Mouse (Mus musculus) CD4-positive naive resting alpha-beta T cell, adult 57 days (primary cell): ENCODE measurements around the gene Eif3b. TPM values are rescaled to one million over a fixed set of nuclear protein-coding genes. Genes with fewer than 3 reads are reported as not detected.

Source experiments
- total RNA-seq: library from RNA; stranded (reverse); gene quantifications from one replicate; pipeline ENCODE4 v1.2.4, GENCODE M21; 2023

The Eif3b gene
- 111 TPM for total RNA-seq

DNA sequence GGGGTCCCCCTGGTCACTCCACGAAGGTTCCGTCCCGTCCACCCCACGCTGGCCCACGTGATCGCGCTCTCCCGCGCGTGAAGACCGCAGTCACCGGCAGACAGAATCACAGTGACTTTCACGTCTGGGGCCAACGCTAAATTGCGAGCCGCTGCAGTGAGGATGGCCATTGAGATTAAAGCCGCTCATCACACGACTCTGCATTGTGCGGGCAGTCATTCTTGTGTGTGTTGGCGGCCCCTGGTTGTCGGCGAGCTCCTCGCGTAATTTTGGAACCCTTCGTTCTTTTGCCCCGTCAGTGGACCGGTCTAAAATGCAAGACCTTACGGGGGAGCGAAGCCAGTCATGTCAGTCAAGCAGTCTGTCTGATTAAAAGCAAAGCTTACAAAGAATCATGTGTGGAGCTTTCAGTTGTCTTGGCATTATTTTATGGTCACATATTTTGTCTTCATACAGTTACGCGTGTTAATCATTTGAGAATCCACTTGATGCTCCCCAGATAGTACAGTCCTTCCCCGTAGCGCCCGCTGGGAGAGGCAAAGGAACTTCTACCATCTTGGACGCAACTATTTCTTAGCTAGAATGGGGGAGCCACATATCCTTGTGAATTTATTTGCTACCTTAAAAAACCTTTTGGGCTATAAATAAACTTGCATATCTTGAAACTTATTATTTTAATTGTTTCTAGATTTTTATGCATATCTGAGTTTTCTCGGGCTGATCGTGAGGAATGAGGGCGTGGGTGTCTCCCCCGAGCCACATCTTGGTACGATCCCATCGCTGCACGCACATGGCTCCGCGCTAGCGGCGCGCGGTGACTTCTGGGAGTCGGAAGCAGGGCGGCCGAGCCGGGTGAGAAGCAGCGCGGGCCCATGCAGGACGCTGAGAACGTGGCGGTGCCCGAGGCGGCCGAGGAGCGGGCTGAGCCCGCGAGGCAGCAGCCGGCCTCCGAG, at the start of gene Eif3b:
Eif3b (plus strand) TSS at position 840 of the 953 bp plus-strand sequence.

DNA sequence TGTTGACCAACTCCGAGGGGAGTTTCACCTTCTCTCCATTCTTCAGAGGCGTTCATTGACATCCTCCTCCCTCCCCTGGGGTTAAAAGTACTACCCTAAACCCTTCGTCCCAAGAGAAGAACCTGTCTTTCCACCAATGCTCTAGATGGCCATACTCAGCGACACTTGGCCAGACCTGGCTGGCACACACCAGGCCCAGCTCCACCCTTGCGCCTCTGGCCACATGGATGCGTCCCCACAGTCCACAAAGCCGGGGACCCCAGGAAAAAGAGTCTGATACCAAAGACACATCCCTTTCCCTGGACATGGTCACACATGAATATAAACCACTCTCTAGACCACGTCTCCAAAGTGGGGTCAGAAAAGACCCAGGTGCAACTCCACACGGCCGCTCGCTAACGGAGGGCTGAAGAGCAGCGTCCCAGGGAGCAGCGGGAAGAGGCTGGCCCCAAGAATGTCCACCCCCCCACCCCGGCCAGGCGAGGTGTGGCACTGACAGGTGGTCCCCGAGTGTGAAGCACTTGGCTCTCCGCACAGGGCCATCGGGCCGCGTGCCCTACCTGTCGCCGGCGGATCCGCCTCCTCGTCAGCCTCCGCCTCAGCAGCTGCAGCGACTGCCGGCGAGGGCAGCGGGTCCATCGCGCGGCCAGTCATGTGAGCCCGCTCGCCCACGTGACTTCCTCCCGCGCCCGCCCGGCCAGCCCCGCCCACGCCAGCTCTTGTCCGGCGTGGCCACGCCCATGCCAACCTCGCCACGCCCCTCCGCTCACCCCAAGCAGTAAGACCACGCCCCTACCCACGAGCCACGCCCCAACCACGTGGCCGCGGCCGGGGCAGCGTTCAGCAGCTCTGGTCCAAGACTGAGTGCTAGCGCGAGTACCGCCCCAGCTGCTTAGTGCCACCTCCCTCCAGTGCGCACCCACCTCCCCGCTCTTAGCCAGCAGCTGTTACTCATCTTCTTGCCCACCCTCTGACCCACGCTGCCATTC, 30.2 kb upstream of the Eif3b start, which contains the start of gene Snx8:
Snx8 (minus strand) TSS at position 675 of the 989 bp plus-strand sequence.

DNA sequence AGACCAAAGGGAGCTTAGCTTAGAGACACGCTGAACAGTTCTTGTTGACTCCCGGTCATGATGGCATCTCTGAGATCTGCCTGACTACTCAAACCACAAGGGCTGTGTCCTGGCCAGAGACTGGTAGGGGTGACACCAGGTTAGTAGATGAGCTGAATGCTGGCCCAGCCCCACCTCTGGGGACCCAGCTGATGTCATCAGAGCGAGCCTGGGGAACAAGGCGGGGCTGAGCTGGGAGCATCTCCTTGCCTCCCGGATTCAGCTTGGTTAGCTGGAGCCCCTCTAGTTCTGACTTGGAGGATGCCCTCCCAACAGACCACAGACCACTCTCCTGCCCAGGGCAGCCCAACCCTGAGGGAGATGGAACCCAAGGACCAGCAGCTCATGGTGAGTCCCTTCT, 26.2 kb downstream of the Eif3b start, which contains the start of gene Gm4869:
Gm4869 (plus strand) TSS at position 301 of the 400 bp plus-strand sequence.

Other genes starting within 250 kb of the Eif3b start
- 34.9 TPM for gene Mad1l1, start 97.8 kb upstream of the Eif3b start, total RNA-seq
- gene Nudt1, start 97.7 kb upstream of the Eif3b start, total RNA-seq, result 5.0 TPM
- gene Mrm2, start 87.4 kb upstream of the Eif3b start, total RNA-seq, result 2.4 TPM
- gene Snx8, start 30.1 kb upstream of the Eif3b start, total RNA-seq, result 7.9 TPM
- gene Gm4869, start 26.3 kb downstream of the Eif3b start, total RNA-seq, result 0.27 TPM
- gene Chst12, start 86.2 kb downstream of the Eif3b start, total RNA-seq, result 9.9 TPM
- not detected for gene Grifin, start 145.7 kb downstream of the Eif3b start, total RNA-seq
- gene Lfng, start 188.0 kb downstream of the Eif3b start, total RNA-seq, result 143 TPM
- 127 TPM for gene Ttyh3, start 229.7 kb downstream of the Eif3b start, total RNA-seq